Mouse (Mus musculus) cerebellum, adult 2 months (tissue): ENCODE results near the gene Mrap.
A peak's percentile ranks its signal among the peaks of the same experiment; 100 is the strongest.

Experiments
- CTCF ChIP-seq: fragments of 200-500 bp; IDR thresholded peaks from 2 replicates; pipeline ENCODE4 v1.5.1; 2011; ENCODE audit warnings: low read depth, mild to moderate bottlenecking, control low read depth, low read length, moderate library complexity, borderline replicate concordance; ENCODE audit not compliant: insufficient read depth
- POLR2A ChIP-seq: fragments of 200-500 bp; IDR thresholded peaks from 2 replicates; pipeline ENCODE4 v1.6.1; 2011; ENCODE audit warnings: low read length, control low read depth, borderline replicate concordance; ENCODE audit not compliant: insufficient read depth

DNA sequence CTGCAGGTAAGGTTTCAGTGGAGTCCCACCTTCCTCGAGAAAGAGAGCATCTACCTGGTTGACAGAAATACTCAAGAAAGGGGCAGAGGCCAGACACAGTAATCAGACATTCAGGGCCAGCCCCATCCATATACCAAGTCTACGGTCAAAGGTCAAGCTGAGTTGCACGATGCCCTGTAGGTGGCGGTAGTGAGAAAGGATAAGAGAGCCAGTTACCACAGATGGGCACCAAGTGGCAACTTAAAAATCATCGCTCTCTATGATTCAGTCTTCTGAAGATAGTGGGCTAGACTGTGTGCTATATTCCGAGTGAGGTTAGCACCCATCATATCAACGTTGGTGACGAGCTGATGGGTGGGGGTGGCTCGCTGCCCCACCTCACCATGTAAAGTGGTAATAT lies 43.3 kb upstream of the Mrap start:
- TF ChIP-seq CTCF (peak; percentile 45; the same call in 1 of the 2 replicates), POLR2A (no peak)
